Mouse (Mus musculus) hindbrain, embryonic 15.5 days (tissue): ENCODE measurements around the gene Basp1. TPM values are rescaled to one million over a fixed set of nuclear protein-coding genes. Genes with fewer than 3 reads are reported as not detected.

Experiments used
- ATAC-seq: fragments of 200-750 bp; cut with Nextera tagmentation; 2 replicates; pipeline ENCODE4 v1.8.0; 2017; ENCODE audit warnings: low read depth, moderate number of reproducible peaks, moderate TSS enrichment; ENCODE audit not compliant: low FRiP score
- H3K27ac ChIP-seq: fragments of 300-500 bp; sonication (generic); replicated peaks from 2 replicates; pipeline ENCODE4 v1.5.1; 2015; ENCODE audit warnings: mild to moderate bottlenecking, inconsistent platforms
- H3K27me3 ChIP-seq: fragments of 300-500 bp; sonication (generic); 2 replicates; pipeline ENCODE4 v1.6.1; 2015; ENCODE audit warnings: control low read depth, inconsistent platforms
- H3K36me3 ChIP-seq: fragments of 300-500 bp; sonication (generic); 2 replicates; pipeline ENCODE4 v1.6.1; 2015; ENCODE audit warnings: control low read depth, inconsistent platforms
- H3K4me1 ChIP-seq: fragments of 300-500 bp; sonication (generic); replicated peaks from 2 replicates; pipeline ENCODE4 v1.6.1; 2015; ENCODE audit warnings: control low read depth, inconsistent platforms
- H3K4me2 ChIP-seq: fragments of 300-500 bp; sonication (generic); 2 replicates; pipeline ENCODE4 v1.6.1; 2015; ENCODE audit warnings: moderate library complexity, mild to moderate bottlenecking, inconsistent platforms
- H3K4me3 ChIP-seq: fragments of 300-500 bp; sonication (generic); 2 replicates; pipeline ENCODE4 v1.5.1; 2015; ENCODE audit warnings: mild to moderate bottlenecking, inconsistent platforms
- H3K9ac ChIP-seq: fragments of 300-500 bp; sonication (generic); 2 replicates; pipeline ENCODE4 v1.6.1; 2015; ENCODE audit warnings: inconsistent platforms
- H3K9me3 ChIP-seq: fragments of 300-500 bp; sonication (generic); 2 replicates; pipeline ENCODE4 v1.6.1; 2016; ENCODE audit warnings: control low read depth, inconsistent platforms
- WGBS: fragments of 180-500 bp; shearing (Covaris S2); methylation state at CpG from one replicate; pipeline ENCODE4 v1.1.7; 2015; 5-methylcytosine and 5-hydroxymethylcytosine counted together
- polyA plus RNA-seq: library from polyadenylated mRNA; unstranded; fragments of >200 nt; fragmentation: Nextera tagmentation; extraction: Ambion mirVana; gene quantifications from 2 replicates; pipeline ENCODE4 v1.2.1, GENCODE M21; 2015

Basp1 gene
- polyA plus RNA-seq, 1 experiment from 2014 or later: 413 TPM

- no peaks in the 10 kb centered on the region for H3K27me3 ChIP-seq
- H3K4me2 ChIP-seq: no peak overlapping the region
- H3K27ac ChIP-seq: no peak overlapping the region
- H3K4me1 ChIP-seq: peaks cover 14% of the 10 kb centered on the region; the same call in 1 of the 2 replicates
- H3K4me3 ChIP-seq: no peak overlapping the region
- H3K9me3 ChIP-seq: no peaks in the 10 kb centered on the region
- WGBS: 78% methylated on average over 8 of the region's 8 CpGs
- H3K36me3 ChIP-seq: no peaks in the 10 kb centered on the region
- no peak for ATAC-seq
- no peak overlapping the region for H3K9ac ChIP-seq
Measured at GRCm38 (mm10) chr15:25443140-25443790, 29.7 kb upstream of the Basp1 start.

GRCm38 (mm10) chr15:25441868-25442185 is 28.3 kb upstream of the Basp1 start:
- H3K36me3 ChIP-seq: no peaks in the 10 kb centered on the region
- no peak for ATAC-seq
- H3K27ac ChIP-seq: no peak overlapping the region
- no peak overlapping the region for H3K9ac ChIP-seq
- WGBS: 66% methylated on average over 9 of the region's 9 CpGs
- H3K4me3 ChIP-seq: no peak overlapping the region
- H3K4me1 ChIP-seq: peaks cover 14% of the 10 kb centered on the region; the same call in 1 of the 2 replicates
- no peaks in the 10 kb centered on the region for H3K9me3 ChIP-seq
- no peaks in the 10 kb centered on the region for H3K27me3 ChIP-seq
- no peak overlapping the region for H3K4me2 ChIP-seq

GRCm38 (mm10) chr15:25440991-25441867 is 27.7 kb upstream of the Basp1 start:
- 19% methylated on average over 24 of the region's 24 CpGs for WGBS
- no peak for ATAC-seq
- Histone ChIP-seq H3K4me2 (peak overlapping the region; percentile 44), H3K9me3 (no peaks in the 10 kb centered on the region), H3K9ac (no peak overlapping the region), H3K4me1 (peaks cover 14% of the 10 kb centered on the region; the same call in 1 of the 2 replicates), H3K27ac (no peak overlapping the region), H3K36me3 (no peaks in the 10 kb centered on the region), H3K27me3 (no peaks in the 10 kb centered on the region), H3K4me3 (no peak overlapping the region)

- 80% methylated on average over 8 of the region's 8 CpGs for WGBS
- H3K4me2 ChIP-seq: no peak overlapping the region
- no peaks in the 10 kb centered on the region for H3K9me3 ChIP-seq
- no peak overlapping the region for H3K9ac ChIP-seq
- H3K27ac ChIP-seq: no peak overlapping the region
- no peaks in the 10 kb centered on the region for H3K27me3 ChIP-seq
- peaks cover 5% of the 10 kb centered on the region; the same call in 1 of the 2 replicates for H3K4me1 ChIP-seq
- ATAC-seq: no peak
- H3K4me3 ChIP-seq: no peak overlapping the region
- H3K36me3 ChIP-seq: no peaks in the 10 kb centered on the region
Measured at GRCm38 (mm10) chr15:25440317-25440716, 26.8 kb upstream of the Basp1 start.

GRCm38 (mm10) chr15:25432341-25432740 is 18.8 kb upstream of the Basp1 start:
- Histone ChIP-seq H3K4me2 (no peak overlapping the region), H3K27ac (no peak overlapping the region), H3K27me3 (no peaks in the 10 kb centered on the region), H3K9ac (no peak overlapping the region), H3K4me1 (no peaks in the 10 kb centered on the region), H3K4me3 (no peak overlapping the region), H3K9me3 (no peaks in the 10 kb centered on the region), H3K36me3 (no peaks in the 10 kb centered on the region)
- no peak for ATAC-seq
- 79% methylated on average over 1 of the region's 1 CpGs for WGBS

GRCm38 (mm10) chr15:25430167-25430566 is 16.6 kb upstream of the Basp1 start:
- 81% methylated on average over 3 of the region's 3 CpGs for WGBS
- no peak overlapping the region for H3K9ac ChIP-seq
- H3K4me3 ChIP-seq: no peak overlapping the region
- H3K36me3 ChIP-seq: no peaks in the 10 kb centered on the region
- H3K9me3 ChIP-seq: no peaks in the 10 kb centered on the region
- no peak for ATAC-seq
- H3K27ac ChIP-seq: no peak overlapping the region
- H3K27me3 ChIP-seq: no peaks in the 10 kb centered on the region
- no peak overlapping the region for H3K4me2 ChIP-seq
- no peaks in the 10 kb centered on the region for H3K4me1 ChIP-seq

- Histone ChIP-seq H3K27ac (no peak overlapping the region), H3K4me1 (no peaks in the 10 kb centered on the region), H3K36me3 (no peaks in the 10 kb centered on the region), H3K4me2 (no peak overlapping the region), H3K9ac (no peak overlapping the region), H3K9me3 (no peaks in the 10 kb centered on the region), H3K4me3 (no peak overlapping the region), H3K27me3 (no peaks in the 10 kb centered on the region)
- no peak for ATAC-seq
- WGBS: 54% methylated on average over 7 of the region's 7 CpGs
Measured at GRCm38 (mm10) chr15:25429007-25429406, 15.4 kb upstream of the Basp1 start.

GRCm38 (mm10) chr15:25428551-25428950 is 15.0 kb upstream of the Basp1 start:
- WGBS: 51% methylated on average over 7 of the region's 7 CpGs
- no peaks in the 10 kb centered on the region for H3K27me3 ChIP-seq
- no peak overlapping the region for H3K27ac ChIP-seq
- H3K9me3 ChIP-seq: no peaks in the 10 kb centered on the region
- no peaks in the 10 kb centered on the region for H3K36me3 ChIP-seq
- no peaks in the 10 kb centered on the region for H3K4me1 ChIP-seq
- no peak overlapping the region for H3K4me2 ChIP-seq
- ATAC-seq: no peak
- H3K4me3 ChIP-seq: no peak overlapping the region
- H3K9ac ChIP-seq: no peak overlapping the region

GRCm38 (mm10) chr15:25420266-25420665 is 6.7 kb upstream of the Basp1 start:
- 93% methylated on average over 9 of the region's 9 CpGs for WGBS
- no peak for ATAC-seq

GRCm38 (mm10) chr15:25416367-25416766 is 2.8 kb upstream of the Basp1 start:
- Histone ChIP-seq H3K27me3 (no peaks in the 10 kb centered on the region), H3K9ac (peak overlapping the region; percentile 54), H3K4me3 (peak overlapping the region; percentile 100), H3K4me1 (peaks cover 17% of the 10 kb centered on the region), H3K36me3 (no peaks in the 10 kb centered on the region), H3K4me2 (peak overlapping the region; percentile 88), H3K9me3 (no peaks in the 10 kb centered on the region), H3K27ac (peak overlapping the region; percentile 73)
- 25% methylated on average over 6 of the region's 6 CpGs for WGBS
- no peak for ATAC-seq

More at GRCm38 (mm10) chr15:25420266-25420665, 6.7 kb upstream of the Basp1 start:
- Histone ChIP-seq H3K9me3 (no peaks in the 10 kb centered on the region), H3K4me1 (peaks cover 17% of the 10 kb centered on the region), H3K27ac (no peak overlapping the region), H3K4me3 (no peak overlapping the region), H3K4me2 (no peak overlapping the region), H3K27me3 (no peaks in the 10 kb centered on the region), H3K9ac (no peak overlapping the region), H3K36me3 (no peaks in the 10 kb centered on the region)

GRCm38 (mm10) chr15:25415958-25416357 is 2.4 kb upstream of the Basp1 start:
- Histone ChIP-seq H3K9ac (peak overlapping the region; percentile 54), H3K4me3 (peak overlapping the region; percentile 100), H3K36me3 (no peaks in the 10 kb centered on the region), H3K4me1 (peaks cover 17% of the 10 kb centered on the region), H3K9me3 (no peaks in the 10 kb centered on the region), H3K4me2 (peak overlapping the region; percentile 88), H3K27me3 (no peaks in the 10 kb centered on the region), H3K27ac (peak overlapping the region; percentile 100)
- no peak for ATAC-seq
- 22% methylated on average over 4 of the region's 4 CpGs for WGBS

GRCm38 (mm10) chr15:25414747-25415119 is 1.2 kb upstream of the Basp1 start:
- Histone ChIP-seq H3K4me2 (peak overlapping the region; percentile 88), H3K27me3 (no peaks in the 10 kb centered on the region), H3K4me1 (peaks cover 23% of the 10 kb centered on the region), H3K9ac (peak overlapping the region; percentile 100), H3K36me3 (no peaks in the 10 kb centered on the region), H3K27ac (peak overlapping the region; percentile 100), H3K9me3 (no peaks in the 10 kb centered on the region), H3K4me3 (peak overlapping the region; percentile 100)
- peak; percentile 24 for ATAC-seq
- under 1% methylated on average over 14 of the region's 14 CpGs for WGBS
